Mouse (Mus musculus): ENCODE measurements around the gene Homer1.

GRCm38 (mm10) chr13:93367555-93367954 is 68.1 kb downstream of the Homer1 start:
- TF ChIP-seq CTCF (IDR thresholded peaks at IDR 0.05; ENCODE audit: extremely low read depth, insufficient read depth, insufficient read length, insufficient replicate concordance), result no peak
- TF ChIP-seq POLR2A (IDR thresholded peaks at IDR 0.05; ENCODE audit: low read depth, low read length), result no peak
